Mouse (Mus musculus) splenic B cell, adult 2 months (primary cell): ENCODE measurements around the gene Tmed2.
A peak's percentile ranks its signal among the peaks of the same experiment; 100 is the strongest.

Experiments used
- DNase-seq: peaks from one replicate; pipeline ENCODE4 v3.0.0-alpha.2; 2011; ENCODE audit warnings: low read depth, low spot score
- H3K27me3 ChIP-seq: 2 replicates; pipeline ENCODE4 v1.6.1; 2012; ENCODE audit warnings: mild to moderate bottlenecking, low read length, moderate library complexity, mixed read lengths; ENCODE audit not compliant: control insufficient read depth, poor library complexity, insufficient read depth, severe bottlenecking
- H3K36me3 ChIP-seq: 2 replicates; pipeline ENCODE4 v1.6.1; 2012; ENCODE audit warnings: mild to moderate bottlenecking, low read length, moderate library complexity, mixed read lengths; ENCODE audit not compliant: control insufficient read depth, poor library complexity, insufficient read depth, severe bottlenecking

The Tmed2 gene

DNA sequence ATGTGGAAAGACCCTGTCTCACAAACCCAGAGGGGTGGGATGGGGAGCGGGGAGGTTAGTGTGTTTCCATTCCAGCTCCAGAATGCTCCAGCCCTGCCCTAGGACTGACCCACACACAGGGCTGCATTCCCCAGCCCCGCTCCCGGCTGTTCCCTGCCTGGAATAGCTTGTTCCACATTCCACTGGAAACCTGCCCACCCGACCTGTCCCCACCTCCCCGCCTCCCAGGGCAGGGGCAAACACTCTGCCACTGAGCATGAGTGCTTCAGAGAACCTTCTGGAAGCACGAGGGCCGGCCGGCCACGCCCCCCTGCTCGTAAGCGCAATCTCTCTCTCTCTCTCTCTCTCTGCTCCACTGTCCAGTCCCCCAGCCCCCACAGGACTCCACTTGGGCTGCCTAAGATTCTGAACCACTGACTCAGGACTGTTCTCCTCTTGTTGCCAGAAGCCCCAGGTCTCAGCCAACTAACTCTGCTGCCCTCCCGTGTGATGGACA is 30.7 kb upstream of the Tmed2 start:
- DNase-seq = no peak
- Histone ChIP-seq H3K36me3 (no peaks in the 10 kb centered on the region), H3K27me3 (no peaks in the 10 kb centered on the region)

DNA sequence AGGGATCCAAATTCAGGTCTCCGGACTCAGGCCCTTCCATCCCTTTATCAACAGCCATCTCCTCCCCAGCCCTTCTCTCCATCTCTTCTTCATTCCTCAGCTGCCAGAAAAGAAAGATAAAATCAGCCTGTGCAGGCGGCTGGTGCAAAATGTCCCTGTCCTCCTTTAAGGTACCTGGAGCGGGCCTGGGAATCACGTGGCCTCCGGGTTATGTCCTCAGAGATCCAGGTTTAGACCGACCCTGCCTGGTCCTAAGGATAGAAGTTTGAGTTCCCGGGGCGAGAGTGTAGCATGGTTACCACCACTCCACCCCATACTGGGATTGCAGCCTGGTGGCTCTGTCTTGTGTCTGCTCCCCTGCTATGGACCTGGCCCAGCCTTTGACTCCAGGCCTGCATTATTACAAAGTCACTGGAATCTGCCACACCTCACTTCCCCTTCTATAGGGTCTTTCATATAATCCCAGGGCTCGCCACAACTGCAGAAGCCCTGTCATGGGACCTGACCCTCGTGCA is 29.9 kb upstream of the Tmed2 start:
- Histone ChIP-seq H3K27me3 (no peaks in the 10 kb centered on the region), H3K36me3 (no peaks in the 10 kb centered on the region)
- no peak for DNase-seq

DNA sequence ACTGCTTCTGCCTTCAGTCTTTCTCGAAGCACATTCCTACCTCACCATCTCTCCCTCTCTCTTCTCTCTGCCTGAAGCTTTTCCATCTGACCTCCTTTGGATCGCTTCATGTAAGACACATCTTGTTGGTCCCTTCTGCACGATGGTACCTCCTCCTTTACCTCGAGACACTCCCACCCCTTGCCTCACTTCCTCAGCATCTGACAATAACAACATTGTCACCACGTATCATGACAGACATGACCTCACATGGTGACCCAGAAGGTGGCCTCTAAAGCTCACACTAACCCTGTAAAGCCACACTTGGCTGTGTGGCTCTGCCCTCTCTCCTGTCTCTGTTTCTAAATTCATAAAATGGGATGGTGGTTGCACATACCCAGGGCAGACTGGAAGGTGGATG is 24.7 kb upstream of the Tmed2 start:
- no peaks in the 10 kb centered on the region for H3K36me3 ChIP-seq
- H3K27me3 ChIP-seq = no peaks in the 10 kb centered on the region
- no peak for DNase-seq

DNA sequence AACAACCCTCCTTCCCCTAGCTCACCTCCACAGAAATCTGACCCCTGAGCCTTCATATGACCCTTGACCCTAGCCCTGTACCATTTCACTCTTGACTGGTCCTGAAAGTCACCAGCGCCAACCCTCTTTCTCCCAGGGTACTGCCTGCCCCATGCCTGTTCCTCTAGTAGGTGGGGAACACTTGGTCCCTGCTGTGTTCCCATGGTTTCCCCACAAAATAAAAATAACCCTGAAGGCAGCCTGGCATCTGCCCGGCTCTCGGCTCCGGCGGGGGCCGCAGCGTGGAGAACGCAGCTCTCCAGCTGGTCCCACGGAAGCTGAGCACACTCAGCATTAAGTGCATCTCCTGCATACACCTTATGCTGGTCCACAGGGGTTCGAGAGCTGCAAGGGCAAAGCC is 21.8 kb upstream of the Tmed2 start:
- no peak for DNase-seq
- Histone ChIP-seq H3K27me3 (no peaks in the 10 kb centered on the region), H3K36me3 (no peaks in the 10 kb centered on the region)

DNA sequence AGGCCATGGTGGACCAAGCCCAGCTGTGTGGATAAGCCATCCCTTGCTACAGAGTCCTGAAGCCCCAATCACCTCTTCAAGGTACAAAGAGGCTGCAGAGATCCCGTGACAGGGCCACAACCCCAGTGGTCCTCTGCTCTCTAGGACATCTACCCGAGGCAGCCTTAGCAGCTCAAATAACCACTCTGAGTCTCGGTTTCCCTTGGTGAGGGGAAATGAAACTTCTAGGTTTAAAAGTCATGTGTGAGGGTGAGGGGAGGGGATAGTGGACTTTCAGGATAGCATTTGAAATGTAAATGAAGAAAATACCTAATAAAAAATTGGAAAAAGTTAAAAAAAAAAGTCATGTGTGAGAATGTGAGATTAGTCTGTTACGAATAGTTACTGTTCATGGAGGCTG is 18.9 kb upstream of the Tmed2 start:
- Histone ChIP-seq H3K36me3 (no peaks in the 10 kb centered on the region), H3K27me3 (no peaks in the 10 kb centered on the region)
- peak; percentile 43 for DNase-seq

DNA sequence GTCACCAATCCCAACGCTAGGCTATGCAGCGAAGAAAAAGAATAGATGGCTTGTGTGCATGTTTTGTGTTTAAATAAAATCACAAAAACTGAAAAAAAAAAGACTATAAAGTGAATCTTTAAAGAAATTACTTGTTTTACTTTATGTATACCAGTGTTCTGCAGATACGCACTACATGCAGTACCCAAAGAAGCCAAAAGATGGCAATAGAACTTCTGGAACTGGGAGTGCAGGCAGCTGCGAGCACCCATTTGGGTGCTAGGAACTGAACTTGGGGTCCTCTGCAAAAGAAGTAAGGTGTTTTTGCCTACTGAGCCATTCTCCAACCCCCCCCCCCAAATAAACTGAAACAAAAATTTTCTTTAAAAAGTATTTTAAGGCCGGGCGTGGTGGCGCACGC is 17.5 kb upstream of the Tmed2 start:
- Histone ChIP-seq H3K27me3 (no peaks in the 10 kb centered on the region), H3K36me3 (no peaks in the 10 kb centered on the region)
- peak; percentile 55 for DNase-seq

DNA sequence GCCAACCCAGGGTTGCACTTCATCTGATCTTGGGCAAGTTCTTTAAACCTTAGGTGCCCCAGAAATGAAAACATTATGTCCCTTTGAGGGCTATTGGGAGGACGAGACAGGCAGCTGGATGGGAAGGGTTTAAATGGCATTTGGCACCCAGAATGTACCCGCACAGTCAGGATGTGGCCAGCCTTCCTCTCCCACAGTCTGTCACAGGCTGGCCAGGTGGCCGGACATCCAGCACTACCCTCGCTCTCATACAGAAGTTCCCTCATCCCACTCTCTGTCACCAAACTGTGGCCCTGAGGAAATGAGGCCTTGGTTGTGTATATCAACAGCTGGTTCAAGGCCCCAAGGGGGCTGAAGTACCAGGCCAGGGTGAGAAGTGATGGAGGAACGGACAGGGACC is 15.6 kb upstream of the Tmed2 start:
- no peak for DNase-seq
- no peaks in the 10 kb centered on the region for H3K36me3 ChIP-seq
- H3K27me3 ChIP-seq = no peaks in the 10 kb centered on the region

DNA sequence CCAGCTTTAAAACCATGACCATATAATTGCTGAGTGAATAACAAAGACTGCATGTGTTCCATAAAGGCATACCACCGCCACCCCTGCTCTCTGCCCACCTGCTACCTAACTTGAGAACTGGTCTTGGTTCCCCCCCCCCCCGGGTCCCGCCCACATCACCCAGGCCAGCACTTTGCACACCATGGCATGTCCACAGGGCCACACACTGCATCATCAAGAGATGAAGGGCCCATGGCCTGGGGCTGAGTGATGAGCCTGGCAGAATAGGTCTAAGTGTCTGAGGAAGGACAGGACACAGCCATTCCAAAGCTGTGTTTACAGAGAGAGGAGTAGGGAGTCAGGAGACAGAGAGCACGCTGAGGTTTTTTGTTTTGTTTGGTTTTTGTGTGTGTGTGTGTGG is 12.1 kb upstream of the Tmed2 start:
- no peaks in the 10 kb centered on the region for H3K36me3 ChIP-seq
- H3K27me3 ChIP-seq = peaks cover 2% of the 10 kb centered on the region
- DNase-seq = no peak

DNA sequence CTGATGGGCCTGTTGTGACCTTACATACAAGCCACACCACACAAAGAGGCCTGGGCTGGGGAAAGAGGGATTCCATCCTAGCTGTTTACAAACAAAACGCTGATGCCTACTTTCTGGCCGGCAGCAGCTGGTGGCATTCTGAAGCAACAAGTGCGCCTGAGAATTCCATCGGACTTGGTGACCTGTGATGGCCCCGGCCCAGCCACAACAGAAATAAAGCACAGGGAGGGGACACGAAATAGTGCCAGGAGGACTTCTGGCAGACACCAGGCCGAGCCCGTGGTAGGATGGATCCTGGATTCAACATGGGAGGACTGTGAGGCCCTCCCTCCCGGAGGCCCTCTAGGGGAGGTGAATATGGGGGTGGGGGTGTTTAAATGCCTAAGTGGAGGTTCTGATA is 11.7 kb upstream of the Tmed2 start:
- H3K27me3 ChIP-seq = peaks cover 2% of the 10 kb centered on the region
- no peak for DNase-seq
- H3K36me3 ChIP-seq = no peaks in the 10 kb centered on the region

DNA sequence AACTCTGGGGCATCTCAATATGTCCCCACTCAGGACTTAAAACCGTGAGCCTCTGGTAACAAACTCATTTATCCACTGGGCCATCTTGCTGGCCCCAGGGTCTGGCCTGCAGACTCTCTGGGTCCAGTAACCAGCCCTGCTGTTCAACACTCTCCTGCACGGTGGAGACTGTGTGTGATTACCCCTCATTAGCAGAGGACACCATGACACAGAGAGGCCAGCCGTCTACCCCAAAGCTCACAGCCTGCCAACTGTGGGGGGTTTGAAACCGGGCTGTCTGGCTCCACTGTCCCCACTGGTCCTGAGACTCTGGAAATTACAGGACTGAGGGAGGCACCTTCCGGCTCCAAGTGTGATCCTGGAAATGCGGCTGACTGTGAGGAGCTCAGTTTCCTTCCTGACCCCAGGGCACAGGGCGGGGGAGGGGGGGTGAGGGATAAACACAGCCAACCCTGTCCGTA is 11.3 kb upstream of the Tmed2 start:
- Histone ChIP-seq H3K27me3 (peaks cover 2% of the 10 kb centered on the region), H3K36me3 (no peaks in the 10 kb centered on the region)
- no peak for DNase-seq

DNA sequence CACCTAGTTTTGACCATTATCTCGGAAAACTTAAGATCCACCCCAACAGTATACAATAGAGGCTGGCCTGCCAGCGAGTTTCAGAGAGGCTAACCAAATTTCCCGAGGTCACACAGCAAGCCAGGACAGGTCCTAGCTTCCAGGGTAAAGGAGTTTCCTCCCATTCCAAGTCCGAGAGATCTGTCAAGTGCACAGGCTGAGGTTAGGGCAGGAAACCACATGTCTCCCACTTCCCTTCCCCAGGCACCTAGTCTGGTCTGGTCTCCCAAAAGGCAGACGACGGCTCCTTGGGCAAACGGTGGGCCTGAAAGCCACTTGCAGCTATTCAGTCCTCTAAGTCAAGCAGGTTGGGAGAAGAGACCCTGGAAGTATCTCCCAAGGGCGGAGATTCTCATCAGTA is 10.8 kb upstream of the Tmed2 start:
- no peak for DNase-seq
- Histone ChIP-seq H3K36me3 (no peaks in the 10 kb centered on the region), H3K27me3 (peaks cover 2% of the 10 kb centered on the region)

DNA sequence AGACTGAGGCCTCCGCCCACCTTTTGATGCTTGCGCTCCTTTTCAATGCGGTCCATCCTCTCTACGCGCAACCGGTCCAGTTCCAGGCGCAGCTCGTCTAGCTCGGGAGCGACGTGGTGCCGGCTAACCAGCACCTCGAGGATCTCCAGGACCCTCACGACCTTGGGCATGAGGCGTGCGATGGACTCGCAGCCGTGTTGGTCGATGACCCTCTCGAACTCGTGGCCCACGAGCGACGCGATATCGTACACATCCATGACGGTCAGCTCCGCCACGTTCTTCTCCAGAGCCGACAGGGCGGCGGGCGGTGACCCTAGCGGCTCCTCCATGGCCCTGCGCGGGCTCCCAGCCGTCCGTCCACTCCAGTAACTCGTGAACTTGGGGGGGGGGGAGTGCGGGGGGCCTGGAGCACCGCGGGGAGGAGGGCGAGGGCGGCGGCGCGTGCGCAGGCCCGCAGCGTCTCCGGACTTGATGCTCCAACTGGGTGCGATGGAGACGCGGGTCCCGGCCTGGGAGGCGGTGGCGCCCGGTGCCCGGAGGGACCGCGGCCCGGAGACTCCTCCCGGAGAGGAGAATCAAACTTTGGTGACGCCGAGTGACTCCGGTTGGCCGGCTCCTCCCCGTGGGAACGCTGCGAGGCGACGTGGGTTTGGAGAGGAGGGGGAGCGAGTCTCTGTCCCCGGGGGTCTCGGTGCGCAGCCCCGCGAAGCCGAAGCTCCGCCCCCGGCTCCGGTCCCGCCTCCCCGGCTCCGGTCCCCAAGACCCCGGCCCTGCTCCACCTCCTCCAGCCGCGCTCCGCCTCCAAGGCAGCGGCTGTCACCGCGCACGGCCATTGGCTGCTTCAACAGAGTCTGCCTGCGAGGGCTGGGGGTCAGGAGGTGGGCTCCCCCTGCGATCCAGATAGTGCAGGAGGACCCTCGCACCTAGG is 9.6 kb upstream of the Tmed2 start, which contains the start of gene Rilpl1:
Rilpl1 (minus strand) TSS at position 737 of the 928 bp plus-strand sequence.
- peak; percentile 26 for DNase-seq
- no peaks in the 10 kb centered on the region for H3K36me3 ChIP-seq
- peaks cover 2% of the 10 kb centered on the region for H3K27me3 ChIP-seq

DNA sequence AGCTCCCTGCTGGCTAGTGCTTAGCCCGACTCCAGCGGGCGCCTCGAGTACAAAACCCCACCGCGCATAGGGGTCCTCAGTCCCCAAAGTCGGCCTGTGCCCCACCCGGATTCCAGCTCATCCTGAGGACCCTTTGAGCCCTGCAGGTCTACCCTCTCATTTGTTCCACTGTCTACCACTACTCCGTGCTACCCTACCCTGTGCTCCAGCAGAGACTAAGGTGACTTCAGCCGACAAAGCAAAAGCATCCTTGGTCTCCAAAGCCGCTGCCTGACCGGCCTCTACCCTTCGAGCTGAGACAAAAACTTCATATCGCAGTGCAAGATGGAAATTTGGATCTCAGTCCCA is 8.9 kb upstream of the Tmed2 start:
- no peak for DNase-seq
- H3K36me3 ChIP-seq = no peaks in the 10 kb centered on the region
- peaks cover 2% of the 10 kb centered on the region for H3K27me3 ChIP-seq

DNA sequence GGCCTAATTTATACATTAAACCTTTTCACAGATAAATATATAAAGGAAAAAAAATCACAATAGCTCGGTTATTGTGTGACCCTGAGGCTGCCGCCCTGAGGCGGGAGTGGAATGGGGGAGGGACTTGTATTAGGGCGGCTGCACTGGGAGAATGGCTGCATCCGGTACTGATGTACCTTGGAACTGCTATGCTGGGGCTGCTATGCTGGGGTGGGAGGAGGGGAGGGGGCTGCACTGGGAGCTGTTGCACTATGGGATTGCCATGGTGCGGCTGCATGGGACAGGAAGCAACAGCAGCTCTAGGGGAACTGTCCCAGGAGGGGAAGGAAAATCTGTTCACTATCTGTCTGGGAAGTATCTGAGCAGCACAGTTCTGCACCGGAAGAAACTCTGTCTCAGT is 8.0 kb upstream of the Tmed2 start:
- Histone ChIP-seq H3K36me3 (no peaks in the 10 kb centered on the region), H3K27me3 (peaks cover 2% of the 10 kb centered on the region)
- DNase-seq = no peak

DNA sequence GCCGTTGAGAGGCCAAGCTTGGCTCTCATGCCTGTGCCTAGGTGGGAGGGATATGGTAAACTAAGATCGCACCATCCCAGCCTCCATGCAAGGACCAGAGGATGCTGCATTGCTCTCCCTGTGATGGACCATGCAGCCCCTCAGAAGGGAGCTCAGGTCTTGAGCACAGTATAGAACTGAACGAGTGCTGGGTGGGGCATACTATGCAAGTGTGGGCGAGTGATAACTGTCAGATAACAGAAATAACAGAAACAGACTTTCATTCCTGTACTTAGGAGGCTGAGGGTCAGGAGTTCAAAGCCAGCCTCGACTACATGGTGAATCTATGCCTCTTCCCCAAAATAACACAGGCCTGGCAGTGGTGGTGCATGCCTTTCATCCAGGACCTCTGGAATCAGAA is 5.5 kb upstream of the Tmed2 start:
- Histone ChIP-seq H3K36me3 (no peaks in the 10 kb centered on the region), H3K27me3 (peaks cover 2% of the 10 kb centered on the region)
- no peak for DNase-seq
